Mouse (Mus musculus) testis, adult 2 months (tissue): ENCODE data around the gene Mfsd5. TPM values are rescaled to one million over a fixed set of nuclear protein-coding genes. Genes with fewer than 3 reads are reported as not detected.
A peak's percentile ranks its signal among the peaks of the same experiment; 100 is the strongest.

Experiments
- H3K27ac ChIP-seq: fragments of 200-500 bp; 2 replicates; pipeline ENCODE4 v1.5.1; 2012; ENCODE audit warnings: low read depth, low read length; ENCODE audit not compliant: control insufficient read depth, insufficient read depth
- H3K27me3 ChIP-seq: fragments of 200-500 bp; 2 replicates; pipeline ENCODE4 v1.6.1; 2012; ENCODE audit warnings: mild to moderate bottlenecking, low read length, moderate library complexity; ENCODE audit not compliant: control insufficient read depth, insufficient read depth
- H3K36me3 ChIP-seq: fragments of 200-500 bp; 2 replicates; pipeline ENCODE4 v1.6.1; 2012; ENCODE audit warnings: mild to moderate bottlenecking, low read length; ENCODE audit not compliant: control insufficient read depth, insufficient read depth
- H3K4me1 ChIP-seq: fragments of 200-500 bp; 2 replicates; pipeline ENCODE4 v1.6.1; 2012; ENCODE audit warnings: low read length; ENCODE audit not compliant: control insufficient read depth, insufficient read depth
- H3K4me3 ChIP-seq: fragments of 200-500 bp; 2 replicates; pipeline ENCODE4 v1.5.1; 2012; ENCODE audit warnings: low read depth, mild to moderate bottlenecking, low read length, moderate library complexity, mixed read lengths; ENCODE audit not compliant: control insufficient read depth
- CTCF ChIP-seq: fragments of 200-500 bp; IDR thresholded peaks from 2 replicates; pipeline ENCODE4 v1.5.1; 2012; ENCODE audit warnings: low read depth, mild to moderate bottlenecking, inconsistent platforms, low read length, moderate library complexity; ENCODE audit not compliant: control insufficient read depth, insufficient read depth, insufficient replicate concordance
- POLR2A ChIP-seq: fragments of 200-500 bp; IDR thresholded peaks from 2 replicates; pipeline ENCODE4 v1.6.1; 2012; ENCODE audit warnings: low read depth, mild to moderate bottlenecking, inconsistent platforms, low read length, moderate library complexity; ENCODE audit not compliant: control insufficient read depth
- polyA plus RNA-seq: library from polyadenylated mRNA; depleted of rRNA; stranded (reverse); fragments of >200 nt; gene quantifications from 2 replicates; pipeline ENCODE4 v1.2.3, GENCODE M21; 2012

The Mfsd5 gene
- polyA plus RNA-seq, 1 experiment = 14.3 TPM

- Histone ChIP-seq H3K27me3 (no peaks in the 10 kb centered on the region), H3K4me1 (peaks cover 13% of the 10 kb centered on the region), H3K4me3 (no peak overlapping the region), H3K27ac (no peak overlapping the region), H3K36me3 (no peaks in the 10 kb centered on the region)
- TF ChIP-seq POLR2A (no peak), CTCF (no peak)
Measured at GRCm38 (mm10) chr15:102238543-102239259, 40.6 kb upstream of the Mfsd5 start.

GRCm38 (mm10) chr15:102239260-102239590, 40.0 kb upstream of the Mfsd5 start:
- Histone ChIP-seq H3K4me3 (no peak overlapping the region), H3K4me1 (peaks cover 13% of the 10 kb centered on the region), H3K27me3 (no peaks in the 10 kb centered on the region), H3K27ac (no peak overlapping the region), H3K36me3 (no peaks in the 10 kb centered on the region)
- peak; percentile 62; the same call in 1 of the 2 replicates for TF ChIP-seq CTCF
- no peak for TF ChIP-seq POLR2A

DNA sequence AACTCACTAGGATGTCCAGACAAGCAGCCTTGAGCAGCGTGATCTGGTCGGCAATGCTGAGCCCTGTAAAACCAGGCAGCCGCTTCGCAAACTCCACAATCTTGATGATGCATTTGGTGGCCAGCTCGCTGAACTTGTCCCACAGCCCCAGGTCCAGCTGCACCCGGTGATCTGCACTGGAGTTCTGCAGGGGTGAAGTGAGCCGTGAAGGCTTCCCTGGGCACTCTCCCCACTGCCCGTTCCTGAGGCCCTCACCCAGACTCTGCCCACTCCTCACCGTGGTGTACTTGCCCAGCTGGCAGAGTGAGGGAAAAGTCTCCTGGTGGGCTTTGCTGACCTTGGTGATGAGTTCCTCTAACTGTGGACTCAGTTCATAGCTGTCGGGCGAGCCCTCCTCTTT, 39.4 kb upstream of the Mfsd5 start:
- TF ChIP-seq CTCF = no peak
- H3K27ac ChIP-seq = no peak overlapping the region
- H3K36me3 ChIP-seq = no peaks in the 10 kb centered on the region
- H3K4me3 ChIP-seq = no peak overlapping the region
- H3K4me1 ChIP-seq = peaks cover 13% of the 10 kb centered on the region
- no peaks in the 10 kb centered on the region for H3K27me3 ChIP-seq

DNA sequence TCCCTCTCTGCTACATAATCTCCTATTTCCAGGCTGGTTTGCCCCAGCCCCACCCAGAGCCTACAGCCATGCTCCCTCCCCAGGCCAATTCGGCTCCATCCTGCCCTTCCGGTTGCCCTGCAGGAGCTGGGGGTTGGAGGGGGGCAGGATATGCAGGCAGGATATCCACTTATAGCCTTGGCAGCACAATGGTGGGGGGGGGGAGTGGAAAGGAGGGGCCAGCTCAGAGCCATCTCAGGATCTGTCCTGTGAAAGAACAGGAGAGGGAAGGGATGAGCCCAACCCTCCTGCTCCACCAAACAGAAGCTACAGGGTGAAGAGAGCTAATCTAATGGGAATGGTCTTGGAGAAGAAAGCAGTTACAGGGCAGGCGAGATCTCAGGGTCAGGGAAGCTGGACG, 38.6 kb upstream of the Mfsd5 start:
- TF ChIP-seq CTCF = no peak
- no peak for TF ChIP-seq POLR2A
- H3K27ac ChIP-seq = no peak overlapping the region
- peaks cover 8% of the 10 kb centered on the region for H3K4me1 ChIP-seq
- H3K27me3 ChIP-seq = no peaks in the 10 kb centered on the region
- no peak overlapping the region for H3K4me3 ChIP-seq
- no peaks in the 10 kb centered on the region for H3K36me3 ChIP-seq

GRCm38 (mm10) chr15:102242404-102243228, 36.6 kb upstream of the Mfsd5 start:
- no peaks in the 10 kb centered on the region; the same call in 1 of the 2 replicates for H3K27me3 ChIP-seq
- no peak overlapping the region for H3K27ac ChIP-seq
- H3K36me3 ChIP-seq = no peaks in the 10 kb centered on the region
- TF ChIP-seq CTCF = no peak
- TF ChIP-seq POLR2A = no peak
- peaks cover 18% of the 10 kb centered on the region for H3K4me1 ChIP-seq
- H3K4me3 ChIP-seq = no peak overlapping the region

- Histone ChIP-seq H3K4me3 (no peak overlapping the region), H3K27me3 (no peaks in the 10 kb centered on the region; the same call in 1 of the 2 replicates), H3K27ac (no peak overlapping the region), H3K36me3 (no peaks in the 10 kb centered on the region), H3K4me1 (peaks cover 21% of the 10 kb centered on the region)
- TF ChIP-seq CTCF = no peak
- TF ChIP-seq POLR2A = no peak
Measured at GRCm38 (mm10) chr15:102243229-102244190, 35.7 kb upstream of the Mfsd5 start.

DNA sequence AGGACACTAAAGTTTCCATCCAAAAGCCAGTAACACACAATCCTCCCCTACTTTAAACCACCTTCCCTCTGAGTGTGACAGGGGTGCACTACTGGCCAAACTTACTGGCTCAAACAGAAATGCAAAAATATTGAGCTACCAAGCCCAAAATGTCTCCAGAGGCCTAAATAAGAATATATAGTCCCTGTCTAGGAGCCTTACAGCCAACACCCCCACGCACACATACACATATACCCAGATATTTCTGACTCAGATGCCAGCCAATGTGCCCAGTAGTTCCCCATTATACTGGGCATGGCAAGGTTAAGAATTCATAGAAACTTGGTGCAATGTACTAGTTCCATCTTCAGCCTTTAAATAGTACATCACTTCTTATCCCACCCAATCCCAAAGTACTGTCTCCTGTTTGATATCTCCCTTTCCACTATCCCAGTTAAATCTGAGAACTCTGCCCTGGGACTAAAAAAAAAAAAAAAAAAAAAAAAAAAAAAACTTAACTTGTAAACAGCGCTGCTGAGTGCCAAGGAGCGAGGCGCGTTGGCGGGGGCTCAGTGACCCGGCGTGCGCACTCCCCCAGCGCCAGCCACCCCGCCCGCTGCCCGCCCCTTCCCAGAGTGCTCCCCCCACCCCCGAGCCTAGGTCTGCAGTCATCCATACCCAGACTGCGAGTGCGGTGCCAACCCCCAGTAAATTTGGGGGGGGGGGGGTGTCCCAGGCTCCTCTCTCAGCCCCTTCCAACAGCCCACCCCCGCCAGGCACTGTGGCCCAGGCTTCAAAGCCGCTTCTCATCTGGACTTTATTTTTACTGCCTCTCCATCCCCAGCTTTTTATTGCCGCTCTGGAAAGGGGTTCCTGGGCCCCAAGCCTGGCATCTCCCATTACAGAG, 34.7 kb upstream of the Mfsd5 start:
- Histone ChIP-seq H3K27ac (no peak overlapping the region), H3K4me1 (peaks cover 26% of the 10 kb centered on the region), H3K27me3 (no peaks in the 10 kb centered on the region; the same call in 1 of the 2 replicates), H3K36me3 (no peaks in the 10 kb centered on the region), H3K4me3 (no peak overlapping the region; the same call in 1 of the 2 replicates)
- TF ChIP-seq CTCF (no peak), POLR2A (no peak)
